Mouse (Mus musculus) hindbrain, embryonic 14.5 days (tissue): ENCODE data around the gene Reg3d. TPM values are rescaled to one million over a fixed set of nuclear protein-coding genes. Genes with fewer than 3 reads are reported as not detected.
"Not testable (repeated sequence)": the region's sequence is repeated elsewhere in the genome, so short reads cannot be mapped to it uniquely, and the experiment has no call there.

Experiments used
- ATAC-seq: fragments of 200-750 bp; cut with Nextera tagmentation; 2 replicates; pipeline ENCODE4 v1.8.0; 2017; ENCODE audit warnings: moderate number of reproducible peaks, mild to moderate bottlenecking, moderate TSS enrichment, moderate library complexity; ENCODE audit not compliant: low FRiP score
- DNase-seq: peaks from one replicate; pipeline ENCODE4 v3.0.0-alpha.2; 2015; ENCODE audit warnings: low spot score
- H3K27ac ChIP-seq: fragments of 300-500 bp; sonication (generic); 2 replicates; pipeline ENCODE4 v1.5.1; 2014; ENCODE audit warnings: mild to moderate bottlenecking, moderate library complexity
- H3K27me3 ChIP-seq: fragments of 300-500 bp; sonication (generic); 2 replicates; pipeline ENCODE4 v1.6.1; 2014; ENCODE audit warnings: mild to moderate bottlenecking, low read length, mixed read lengths; ENCODE audit not compliant: control insufficient read depth, insufficient read depth
- H3K36me3 ChIP-seq: fragments of 300-500 bp; sonication (generic); replicated peaks from 2 replicates; pipeline ENCODE4 v1.6.1; 2014; ENCODE audit not compliant: control insufficient read depth, insufficient read depth
- H3K4me1 ChIP-seq: fragments of 300-500 bp; sonication (generic); replicated peaks from 2 replicates; pipeline ENCODE4 v1.6.1; 2014; ENCODE audit warnings: antibody characterized with exemption, low read length, mixed read lengths; ENCODE audit not compliant: control insufficient read depth, insufficient read depth
- H3K4me2 ChIP-seq: fragments of 300-500 bp; sonication (generic); replicated peaks from 2 replicates; pipeline ENCODE4 v1.6.1; 2014; ENCODE audit warnings: mild to moderate bottlenecking, moderate library complexity
- H3K4me3 ChIP-seq: fragments of 300-500 bp; sonication (generic); replicated peaks from 2 replicates; pipeline ENCODE4 v1.5.1; 2014; ENCODE audit warnings: mild to moderate bottlenecking, low read length
- H3K9ac ChIP-seq: fragments of 300-500 bp; sonication (generic); 2 replicates; pipeline ENCODE4 v1.6.1; 2014
- H3K9me3 ChIP-seq: fragments of 300-500 bp; sonication (generic); 2 replicates; pipeline ENCODE4 v1.6.1; 2016; ENCODE audit warnings: low read length; ENCODE audit not compliant: control insufficient read depth
- WGBS: fragments of 180-500 bp; shearing (Covaris S2); extraction: QIAGEN DNeasy Blood & Tissue Kit; methylation state at CpG from one replicate; pipeline ENCODE4 v1.1.7; 2014; 5-methylcytosine and 5-hydroxymethylcytosine counted together
- polyA plus RNA-seq: library from polyadenylated mRNA; unstranded; fragments of >200 nt; fragmentation: Nextera tagmentation; extraction: Ambion mirVana; gene quantifications from 2 replicates; pipeline ENCODE4 v1.2.1, GENCODE M21; 2014

Reg3d gene
- polyA plus RNA-seq, result not detected in 2 replicates

- H3K4me1 ChIP-seq, result no peaks in the 10 kb centered on the region
- no peaks in the 10 kb centered on the region for H3K27me3 ChIP-seq
- H3K9me3 ChIP-seq, result no peaks in the 10 kb centered on the region
- H3K27ac ChIP-seq, result no peak within 1 kb of the TSS
- WGBS, result 81% methylated on average over 2 of the region's 2 CpGs
- no peak within 1 kb of the TSS for H3K9ac ChIP-seq
- H3K36me3 ChIP-seq, result no peaks in the 10 kb centered on the region
- H3K4me2 ChIP-seq, result no peak within 1 kb of the TSS
- DNase-seq (no peak), ATAC-seq (no peak)
- no peak within 1 kb of the TSS for H3K4me3 ChIP-seq
Measured at GRCm38 (mm10) chr6:78378765-78379164, at the start of gene Reg3d. Reg3d (minus strand) TSS chr6:78378865.

GRCm38 (mm10) chr6:78425497-78425896 is 46.8 kb upstream of the Reg3d start:
- WGBS, result 79% methylated on average over 3 of the region's 3 CpGs
- no peak overlapping the region for H3K4me2 ChIP-seq
- ATAC-seq, result no peak

GRCm38 (mm10) chr6:78422411-78422810 is 43.7 kb upstream of the Reg3d start, which contains the start of gene Reg1:
Reg1 (plus strand) TSS chr6:78422711.
- H3K4me3 ChIP-seq, H3K4me1 ChIP-seq, H3K9me3 ChIP-seq, H3K4me2 ChIP-seq, H3K27me3 ChIP-seq, ATAC-seq, H3K36me3 ChIP-seq, H3K27ac ChIP-seq, DNase-seq, H3K9ac ChIP-seq: not testable (repeated sequence)

More at GRCm38 (mm10) chr6:78425497-78425896, 46.8 kb upstream of the Reg3d start:
- Histone ChIP-seq H3K4me1 (no peaks in the 10 kb centered on the region), H3K9me3 (no peaks in the 10 kb centered on the region), H3K9ac (no peak overlapping the region), H3K27me3 (no peaks in the 10 kb centered on the region), H3K36me3 (no peaks in the 10 kb centered on the region), H3K4me3 (no peak overlapping the region), H3K27ac (no peak overlapping the region)
- no peak for DNase-seq

- H3K4me3 ChIP-seq, result not testable (repeated sequence)
- 93% methylated on average over 4 of the region's 17 CpGs for WGBS
Measured at GRCm38 (mm10) chr6:78395323-78395722, 16.7 kb upstream of the Reg3d start, which contains the start of gene Reg2. Reg2 (plus strand) TSS chr6:78395623.

GRCm38 (mm10) chr6:78385609-78386008 is 6.9 kb upstream of the Reg3d start:
- H3K27me3 ChIP-seq, result no peaks in the 10 kb centered on the region
- H3K4me3 ChIP-seq, result no peak overlapping the region
- DNase-seq, result no peak
- H3K36me3 ChIP-seq, result no peaks in the 10 kb centered on the region
- no peak for ATAC-seq
- no peaks in the 10 kb centered on the region for H3K9me3 ChIP-seq
- no peak overlapping the region for H3K27ac ChIP-seq
- H3K4me1 ChIP-seq, result no peaks in the 10 kb centered on the region
- H3K9ac ChIP-seq, result no peak overlapping the region
- no peak overlapping the region for H3K4me2 ChIP-seq
- WGBS, result 78% methylated on average over 3 of the region's 3 CpGs

More at GRCm38 (mm10) chr6:78395323-78395722, 16.7 kb upstream of the Reg3d start, which contains the start of gene Reg2:
- H3K36me3 ChIP-seq, H3K9me3 ChIP-seq, H3K27me3 ChIP-seq, H3K4me2 ChIP-seq, H3K4me1 ChIP-seq, ATAC-seq, H3K27ac ChIP-seq, H3K9ac ChIP-seq, DNase-seq: not testable (repeated sequence)

GRCm38 (mm10) chr6:78380409-78380808 is 1.7 kb upstream of the Reg3d start, which contains the start of gene Reg3a:
Reg3a (plus strand) TSS chr6:78380709.
- H3K4me2 ChIP-seq, result no peak within 1 kb of the TSS
- no peaks in the 10 kb centered on the region for H3K36me3 ChIP-seq
- no peak for DNase-seq
- H3K9ac ChIP-seq, result no peak within 1 kb of the TSS
- no peak for ATAC-seq
- no peaks in the 10 kb centered on the region for H3K4me1 ChIP-seq
- no peaks in the 10 kb centered on the region for H3K27me3 ChIP-seq
- H3K27ac ChIP-seq, result no peak within 1 kb of the TSS
- no peak within 1 kb of the TSS for H3K4me3 ChIP-seq
- no peaks in the 10 kb centered on the region for H3K9me3 ChIP-seq

GRCm38 (mm10) chr6:78370357-78370756 is 8.3 kb downstream of the Reg3d start, which contains the start of gene Reg3b:
Reg3b (plus strand) TSS chr6:78370657.
- WGBS, result 94% methylated on average over 2 of the region's 2 CpGs
- no peak within 1 kb of the TSS for H3K4me2 ChIP-seq
- no peaks in the 10 kb centered on the region for H3K27me3 ChIP-seq
- no peak within 1 kb of the TSS for H3K9ac ChIP-seq
- H3K4me1 ChIP-seq, result no peaks in the 10 kb centered on the region
- no peak within 1 kb of the TSS for H3K4me3 ChIP-seq
- ATAC-seq (no peak), DNase-seq (no peak)
- H3K27ac ChIP-seq, result no peak within 1 kb of the TSS
- H3K36me3 ChIP-seq, result no peaks in the 10 kb centered on the region
- H3K9me3 ChIP-seq, result no peaks in the 10 kb centered on the region

- no peaks in the 10 kb centered on the region for H3K27me3 ChIP-seq
- H3K4me1 ChIP-seq, result no peaks in the 10 kb centered on the region
- no peak overlapping the region for H3K4me3 ChIP-seq
- no peaks in the 10 kb centered on the region for H3K9me3 ChIP-seq
- DNase-seq, result no peak
- H3K27ac ChIP-seq, result no peak overlapping the region
- H3K4me2 ChIP-seq, result no peak overlapping the region
- 70% methylated on average over 2 of the region's 2 CpGs for WGBS
- H3K9ac ChIP-seq, result no peak overlapping the region
- ATAC-seq, result no peak
- H3K36me3 ChIP-seq, result no peaks in the 10 kb centered on the region
Measured at GRCm38 (mm10) chr6:78361971-78362563, 16.6 kb downstream of the Reg3d start.

- DNase-seq, result no peak
Measured at GRCm38 (mm10) chr6:78341689-78342088, 37.0 kb downstream of the Reg3d start.

GRCm38 (mm10) chr6:78340296-78340695 is 38.4 kb downstream of the Reg3d start:
- H3K9ac ChIP-seq, result no peak overlapping the region
- H3K9me3 ChIP-seq, result no peaks in the 10 kb centered on the region
- no peak overlapping the region for H3K4me3 ChIP-seq
- H3K4me1 ChIP-seq, result no peaks in the 10 kb centered on the region
- no peak for DNase-seq
- no peak for ATAC-seq
- H3K27me3 ChIP-seq, result no peaks in the 10 kb centered on the region
- no peak overlapping the region for H3K27ac ChIP-seq
- no peak overlapping the region for H3K4me2 ChIP-seq
- H3K36me3 ChIP-seq, result no peaks in the 10 kb centered on the region

More at GRCm38 (mm10) chr6:78341689-78342088, 37.0 kb downstream of the Reg3d start:
- H3K9me3 ChIP-seq, result no peaks in the 10 kb centered on the region
- no peak overlapping the region for H3K4me3 ChIP-seq
- no peaks in the 10 kb centered on the region for H3K36me3 ChIP-seq
- no peak overlapping the region for H3K4me2 ChIP-seq
- no peak for ATAC-seq
- H3K27me3 ChIP-seq, result no peaks in the 10 kb centered on the region
- no peak overlapping the region for H3K9ac ChIP-seq
- WGBS, result 81% methylated on average over 2 of the region's 2 CpGs
- no peak overlapping the region for H3K27ac ChIP-seq
- no peaks in the 10 kb centered on the region for H3K4me1 ChIP-seq
